Mouse (Mus musculus) layer of hippocampus, postnatal 25 days (tissue): ENCODE results near the gene Trp73. TPM values are rescaled to one million over a fixed set of nuclear protein-coding genes. Genes with fewer than 3 reads are reported as not detected.

ENCODE experiments used
- DNase-seq, 2 experiments: peaks; one replicate each; pipeline ENCODE4 v3.0.0; 2022; ENCODE audit warnings: mixed read lengths in 2 of 2, low spot score in 1 of 2; ENCODE audit errors: extremely low spot score in 1 of 2
- total RNA-seq, 2 experiments: library from RNA; stranded (reverse); gene quantifications; 2 replicates each; pipeline ENCODE4 v1.2.3; 2021

Trp73 gene
- total RNA-seq, 2 experiments from 2014 or later = 2.4 to 3.1 TPM

DNA sequence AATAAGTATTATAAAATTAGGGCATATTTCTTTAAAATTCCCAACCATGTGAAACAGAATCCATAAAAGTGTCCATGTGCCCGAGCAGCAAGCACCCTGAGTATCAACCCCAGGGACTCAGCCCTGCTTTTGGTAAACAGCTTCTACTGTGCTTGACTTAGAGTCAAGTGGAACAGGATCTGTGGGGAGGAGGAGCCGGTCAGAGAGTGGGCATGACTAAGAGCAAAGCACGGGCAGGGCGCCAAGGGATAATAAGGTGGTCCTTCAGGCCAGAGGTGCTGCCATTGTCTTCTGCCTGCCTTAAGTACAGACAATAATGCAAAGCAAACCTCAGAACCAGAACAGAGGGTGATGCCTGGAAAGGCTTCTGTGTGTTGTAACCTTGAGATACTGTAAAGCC lies 132.2 kb downstream of the Trp73 start:
- DNase-seq = no peak

DNA sequence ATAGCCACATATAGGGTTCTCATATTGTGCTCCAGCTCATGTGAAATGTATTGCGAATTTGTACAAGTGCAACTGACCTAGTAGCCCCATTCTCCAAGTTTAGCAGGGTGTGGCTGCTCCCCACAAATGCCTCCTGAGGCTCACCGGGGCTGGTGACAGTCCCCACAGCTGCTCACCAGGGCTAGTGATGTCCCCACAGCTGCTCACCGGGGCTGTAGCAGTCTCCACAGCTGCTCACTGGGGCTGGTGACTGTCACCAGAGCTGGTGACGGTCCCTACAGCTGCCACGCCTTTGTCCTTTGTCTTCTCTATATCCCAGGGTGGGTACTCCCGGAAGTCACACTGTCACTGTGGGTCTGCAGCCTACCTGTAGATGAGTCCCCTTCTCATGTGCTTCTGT lies 133.7 kb downstream of the Trp73 start:
- DNase-seq = no peak

Other genes starting within 250 kb of the Trp73 start
- gene A430005L14Rik, start 183.0 kb downstream of the Trp73 start, total RNA-seq = 10 to 100 TPM; 21.5 to 26.4 TPM
- gene Dffb, start 165.1 kb downstream of the Trp73 start, total RNA-seq = 10 to 100 TPM in 1 of 2 experiments, 1 to 10 TPM in 1; 8.3 to 11.9 TPM
- gene Cep104, start 165.0 kb downstream of the Trp73 start, total RNA-seq = 10 to 100 TPM; 31.0 to 31.3 TPM
- gene Lrrc47, start 128.5 kb downstream of the Trp73 start, total RNA-seq = 10 to 100 TPM; 54.6 to 71.1 TPM
- gene Smim1, start 114.0 kb downstream of the Trp73 start, total RNA-seq = 1 to 10 TPM; 7.5 to 9.5 TPM
- 1 to 10 TPM in 1 of 2 experiments, under 1 TPM in 1; 0.66 to 1.1 TPM for gene Ccdc27, start 97.5 kb downstream of the Trp73 start, total RNA-seq
- gene Wrap73, start 2.2 kb upstream of the Trp73 start, total RNA-seq = 10 to 100 TPM; 30.5 to 36.0 TPM
- 100 to 1,000 TPM; 170 to 189 TPM for gene Tprgl, start 20.5 kb upstream of the Trp73 start, total RNA-seq
- 1 to 10 TPM; 4.9 to 5.6 TPM for gene Megf6, start 30.5 kb upstream of the Trp73 start, total RNA-seq
- gene Arhgef16, start 161.5 kb upstream of the Trp73 start, total RNA-seq = under 1 TPM; 0.20 to 0.82 TPM
- 1 to 10 TPM in 1 of 2 experiments, under 1 TPM in 1; 0.32 to 1.0 TPM for gene B230104I21Rik, start 195.9 kb upstream of the Trp73 start, total RNA-seq